Mouse (Mus musculus) liver, embryonic 15.5 days (tissue): ENCODE results near the gene Vps36. TPM values are rescaled to one million over a fixed set of nuclear protein-coding genes. Genes with fewer than 3 reads are reported as not detected.

Source experiments
- ATAC-seq: fragments of 200-750 bp; cut with Nextera tagmentation; 2 replicates; pipeline ENCODE4 v1.8.0; 2017; ENCODE audit warnings: moderate number of reproducible peaks, mild to moderate bottlenecking, moderate library complexity; ENCODE audit not compliant: insufficient read depth
- H3K27ac ChIP-seq: fragments of 300-500 bp; sonication (generic); replicated peaks from 2 replicates; pipeline ENCODE4 v1.5.1; 2015; ENCODE audit warnings: mild to moderate bottlenecking, inconsistent platforms
- H3K27me3 ChIP-seq: fragments of 300-500 bp; sonication (generic); 2 replicates; pipeline ENCODE4 v1.6.1; 2015; ENCODE audit warnings: mild to moderate bottlenecking, inconsistent platforms
- H3K36me3 ChIP-seq: fragments of 300-500 bp; sonication (generic); replicated peaks from 2 replicates; pipeline ENCODE4 v1.6.1; 2015; ENCODE audit warnings: moderate library complexity, mild to moderate bottlenecking, inconsistent platforms
- H3K4me1 ChIP-seq: fragments of 300-500 bp; sonication (generic); replicated peaks from 2 replicates; pipeline ENCODE4 v1.6.1; 2015; ENCODE audit warnings: inconsistent platforms
- H3K4me2 ChIP-seq: fragments of 300-500 bp; sonication (generic); 2 replicates; pipeline ENCODE4 v1.6.1; 2015; ENCODE audit warnings: moderate library complexity, mild to moderate bottlenecking, inconsistent platforms
- H3K4me3 ChIP-seq: fragments of 300-500 bp; sonication (generic); replicated peaks from 2 replicates; pipeline ENCODE4 v1.5.1; 2015; ENCODE audit warnings: mild to moderate bottlenecking, inconsistent platforms
- H3K9ac ChIP-seq: fragments of 300-500 bp; sonication (generic); 2 replicates; pipeline ENCODE4 v1.6.1; 2015; ENCODE audit warnings: moderate library complexity, mild to moderate bottlenecking, inconsistent platforms
- H3K9me3 ChIP-seq: fragments of 300-500 bp; sonication (generic); replicated peaks from 2 replicates; pipeline ENCODE4 v1.6.1; 2016; ENCODE audit warnings: inconsistent platforms
- whole genome bisulfite sequencing: fragments of 180-500 bp; shearing (Covaris S2); methylation state at CpG from one replicate; pipeline ENCODE4 v1.1.7; 2015; ENCODE audit warnings: mixed read lengths; ENCODE audit not compliant: insufficient replicate concordance; 5-methylcytosine and 5-hydroxymethylcytosine counted together
- polyA plus RNA-seq: library from polyadenylated mRNA; unstranded; fragments of >200 nt; fragmentation: Nextera tagmentation; extraction: Ambion mirVana; gene quantifications from 2 replicates; pipeline ENCODE4 v1.2.1, GENCODE M21; 2015

The Vps36 gene
- polyA plus RNA-seq, 1 experiment from 2014 or later: 7.6 TPM

GRCm38 (mm10) chr8:22166080-22166603 is 26.5 kb upstream of the Vps36 start, which contains the start of gene Nek3:
Gene Nek3 (minus strand): TSS chr8:22166435.
- Histone ChIP-seq H3K27me3 (no peaks in the 10 kb centered on the region), H3K4me2 (peak within 1 kb of the TSS; percentile 82), H3K4me1 (peaks cover 19% of the 10 kb centered on the region), H3K27ac (peak within 1 kb of the TSS; percentile 76), H3K9ac (peak within 1 kb of the TSS; percentile 75), H3K4me3 (peak within 1 kb of the TSS; percentile 76), H3K9me3 (no peaks in the 10 kb centered on the region), H3K36me3 (peaks cover 37% of the 10 kb centered on the region)
- peak; percentile 98 for ATAC-seq
- under 1% methylated on average over 43 of the region's 43 CpGs for WGBS

GRCm38 (mm10) chr8:22169167-22169566 is 23.4 kb upstream of the Vps36 start:
- no peaks in the 10 kb centered on the region for H3K9me3 ChIP-seq
- H3K9ac ChIP-seq: no peak overlapping the region
- H3K4me3 ChIP-seq: no peak overlapping the region
- peaks cover 54% of the 10 kb centered on the region for H3K36me3 ChIP-seq
- H3K4me1 ChIP-seq: peaks cover 19% of the 10 kb centered on the region
- WGBS: 89% methylated on average over 5 of the region's 5 CpGs
- no peak overlapping the region for H3K4me2 ChIP-seq
- ATAC-seq: no peak
- no peak overlapping the region for H3K27ac ChIP-seq
- no peaks in the 10 kb centered on the region for H3K27me3 ChIP-seq

- no peak overlapping the region for H3K27ac ChIP-seq
- no peak overlapping the region for H3K9ac ChIP-seq
- 94% methylated on average over 7 of the region's 7 CpGs for WGBS
- H3K4me2 ChIP-seq: no peak overlapping the region
- H3K36me3 ChIP-seq: peaks cover 61% of the 10 kb centered on the region
- no peaks in the 10 kb centered on the region for H3K4me1 ChIP-seq
- H3K4me3 ChIP-seq: no peak overlapping the region
- H3K27me3 ChIP-seq: no peaks in the 10 kb centered on the region
- no peak for ATAC-seq
- H3K9me3 ChIP-seq: peaks cover 4% of the 10 kb centered on the region; the same call in 1 of the 2 replicates
These were observed 16.6 kb upstream of the Vps36 start for GRCm38 (mm10) chr8:22175966-22176365.

- peak; percentile 78 for ATAC-seq
- under 1% methylated on average over 3 of the region's 3 CpGs for WGBS
- peak overlapping the region; percentile 94 for H3K27ac ChIP-seq
These were observed 7.7 kb upstream of the Vps36 start for GRCm38 (mm10) chr8:22184884-22185283.

GRCm38 (mm10) chr8:22185431-22186397 is 6.9 kb upstream of the Vps36 start, which contains the start of gene Ckap2:
Gene Ckap2 (minus strand): TSS chr8:22185819.
- Histone ChIP-seq H3K9ac (peak within 1 kb of the TSS; percentile 84), H3K9me3 (no peaks in the 10 kb centered on the region), H3K4me1 (peaks cover 26% of the 10 kb centered on the region), H3K4me2 (peak within 1 kb of the TSS; percentile 93), H3K27ac (peak within 1 kb of the TSS; percentile 94), H3K27me3 (peaks cover 20% of the 10 kb centered on the region), H3K4me3 (peak within 1 kb of the TSS; percentile 81), H3K36me3 (no peaks in the 10 kb centered on the region)
- ATAC-seq: peak; percentile 94
- 2% methylated on average over 63 of the region's 63 CpGs for WGBS

More at GRCm38 (mm10) chr8:22184884-22185283, 7.7 kb upstream of the Vps36 start:
- Histone ChIP-seq H3K4me2 (peak overlapping the region; percentile 93), H3K9ac (peak overlapping the region; percentile 84), H3K4me1 (peaks cover 26% of the 10 kb centered on the region), H3K36me3 (no peaks in the 10 kb centered on the region; the same call in 1 of the 2 replicates), H3K9me3 (no peaks in the 10 kb centered on the region), H3K27me3 (peaks cover 20% of the 10 kb centered on the region), H3K4me3 (peak overlapping the region; percentile 81)

- Histone ChIP-seq H3K4me2 (peak overlapping the region; percentile 90), H3K4me1 (peaks cover 21% of the 10 kb centered on the region), H3K9me3 (no peaks in the 10 kb centered on the region), H3K36me3 (no peaks in the 10 kb centered on the region), H3K9ac (peak overlapping the region; percentile 84), H3K27ac (peak overlapping the region; percentile 86), H3K27me3 (no peaks in the 10 kb centered on the region), H3K4me3 (peak overlapping the region; percentile 74)
- 10% methylated on average over 12 of the region's 12 CpGs for WGBS
- ATAC-seq: peak; percentile 25; the same call in 1 of the 2 replicates
These were observed 912 bp downstream of the Vps36 start for GRCm38 (mm10) chr8:22193432-22194010.

GRCm38 (mm10) chr8:22197914-22198313 is 5.3 kb downstream of the Vps36 start:
- peaks cover 19% of the 10 kb centered on the region for H3K4me1 ChIP-seq
- H3K36me3 ChIP-seq: peaks cover 15% of the 10 kb centered on the region
- WGBS: 74% methylated on average over 6 of the region's 6 CpGs
- no peak overlapping the region for H3K4me3 ChIP-seq
- ATAC-seq: no peak
- H3K4me2 ChIP-seq: no peak overlapping the region
- no peak overlapping the region for H3K9ac ChIP-seq
- no peak overlapping the region for H3K27ac ChIP-seq
- H3K27me3 ChIP-seq: no peaks in the 10 kb centered on the region
- H3K9me3 ChIP-seq: no peaks in the 10 kb centered on the region

GRCm38 (mm10) chr8:22199481-22199880 is 6.9 kb downstream of the Vps36 start:
- Histone ChIP-seq H3K36me3 (peaks cover 15% of the 10 kb centered on the region), H3K27ac (no peak overlapping the region), H3K4me1 (peaks cover 4% of the 10 kb centered on the region), H3K9me3 (no peaks in the 10 kb centered on the region), H3K27me3 (no peaks in the 10 kb centered on the region), H3K4me3 (no peak overlapping the region), H3K9ac (no peak overlapping the region), H3K4me2 (no peak overlapping the region)
- no peak for ATAC-seq
- WGBS: 86% methylated on average over 8 of the region's 8 CpGs

GRCm38 (mm10) chr8:22207535-22207934 is 14.9 kb downstream of the Vps36 start:
- H3K27ac ChIP-seq: no peak overlapping the region
- no peak overlapping the region for H3K4me3 ChIP-seq
- no peak overlapping the region for H3K9ac ChIP-seq
- no peak overlapping the region for H3K4me2 ChIP-seq
- H3K9me3 ChIP-seq: no peaks in the 10 kb centered on the region
- ATAC-seq: no peak
- H3K36me3 ChIP-seq: peaks cover 14% of the 10 kb centered on the region
- 46% methylated on average over 4 of the region's 4 CpGs for WGBS
- H3K27me3 ChIP-seq: no peaks in the 10 kb centered on the region
- peaks cover 15% of the 10 kb centered on the region for H3K4me1 ChIP-seq

- Histone ChIP-seq H3K36me3 (peaks cover 18% of the 10 kb centered on the region), H3K9me3 (no peaks in the 10 kb centered on the region), H3K9ac (no peak overlapping the region), H3K27ac (no peak overlapping the region), H3K4me2 (no peak overlapping the region), H3K27me3 (no peaks in the 10 kb centered on the region), H3K4me1 (peaks cover 15% of the 10 kb centered on the region), H3K4me3 (no peak overlapping the region)
- peak; percentile 65 for ATAC-seq
- WGBS: 7% methylated on average over 5 of the region's 5 CpGs
These were observed 16.4 kb downstream of the Vps36 start for GRCm38 (mm10) chr8:22209012-22209411.

- no peaks in the 10 kb centered on the region for H3K27me3 ChIP-seq
- 87% methylated on average over 10 of the region's 10 CpGs for WGBS
- H3K36me3 ChIP-seq: peaks cover 21% of the 10 kb centered on the region
- H3K9ac ChIP-seq: no peak overlapping the region
- H3K4me1 ChIP-seq: no peaks in the 10 kb centered on the region
- no peak overlapping the region for H3K4me3 ChIP-seq
- ATAC-seq: no peak
- H3K27ac ChIP-seq: no peak overlapping the region
- no peaks in the 10 kb centered on the region for H3K9me3 ChIP-seq
- H3K4me2 ChIP-seq: no peak overlapping the region
These were observed 22.2 kb downstream of the Vps36 start for GRCm38 (mm10) chr8:22214826-22215225.
